Mouse (Mus musculus) midbrain, embryonic 14.5 days (tissue): Measurements from ENCODE around the gene Ercc6l2. TPM values are rescaled to one million over a fixed set of nuclear protein-coding genes. Genes with fewer than 3 reads are reported as not detected.

Source experiments
- ATAC-seq: fragments of 200-750 bp; cut with Nextera tagmentation; 2 replicates; pipeline ENCODE4 v1.8.0; 2017; ENCODE audit warnings: moderate number of reproducible peaks, moderate library complexity; ENCODE audit not compliant: low FRiP score, low TSS enrichment
- DNase-seq: peaks from one replicate; pipeline ENCODE4 v3.0.0-alpha.2; 2015
- H3K27ac ChIP-seq: fragments of 300-500 bp; sonication (generic); replicated peaks from 2 replicates; pipeline ENCODE4 v1.5.1; 2014; ENCODE audit warnings: mild to moderate bottlenecking, low read depth, low read length, moderate library complexity
- H3K27me3 ChIP-seq: fragments of 300-500 bp; sonication (generic); 2 replicates; pipeline ENCODE4 v1.6.1; 2014; ENCODE audit warnings: low read length, control low read depth, mixed read lengths; ENCODE audit not compliant: control insufficient read depth, insufficient read depth
- H3K36me3 ChIP-seq: fragments of 300-500 bp; sonication (generic); 2 replicates; pipeline ENCODE4 v1.6.1; 2014; ENCODE audit warnings: low read length, control low read depth; ENCODE audit not compliant: control insufficient read depth, insufficient read depth
- H3K4me1 ChIP-seq: fragments of 300-500 bp; sonication (generic); 2 replicates; pipeline ENCODE4 v1.6.1; 2014; ENCODE audit warnings: mild to moderate bottlenecking, antibody characterized with exemption, low read length, control low read depth; ENCODE audit not compliant: control insufficient read depth, insufficient read depth
- H3K4me2 ChIP-seq: fragments of 300-500 bp; sonication (generic); 2 replicates; pipeline ENCODE4 v1.6.1; 2014; ENCODE audit warnings: mild to moderate bottlenecking, low read length, moderate library complexity
- H3K4me3 ChIP-seq: fragments of 300-500 bp; sonication (generic); replicated peaks from 2 replicates; pipeline ENCODE4 v1.5.1; 2014; ENCODE audit warnings: low read depth, low read length
- H3K9ac ChIP-seq: fragments of 300-500 bp; sonication (generic); replicated peaks from 2 replicates; pipeline ENCODE4 v1.6.1; 2014; ENCODE audit warnings: mild to moderate bottlenecking, low read length, moderate library complexity
- H3K9me3 ChIP-seq: fragments of 300-500 bp; sonication (generic); 2 replicates; pipeline ENCODE4 v1.6.1; 2016; ENCODE audit warnings: low read length, control low read depth, mixed read lengths; ENCODE audit not compliant: control insufficient read depth
- WGBS: fragments of 180-500 bp; shearing (Covaris S2); extraction: QIAGEN DNeasy Blood & Tissue Kit; methylation state at CpG from one replicate; pipeline ENCODE4 v1.1.7; 2014; 5-methylcytosine and 5-hydroxymethylcytosine counted together
- polyA plus RNA-seq: library from polyadenylated mRNA; unstranded; fragments of >200 nt; fragmentation: Nextera tagmentation; extraction: Ambion mirVana; gene quantifications from 2 replicates; pipeline ENCODE4 v1.2.1, GENCODE M21; 2014

Ercc6l2 gene
- polyA plus RNA-seq, 1 experiment from 2014 or later: 18.7 TPM

GRCm38 (mm10) chr13:63901714-63902597, 86.9 kb downstream of the Ercc6l2 start:
- ATAC-seq: peak; percentile 67
- Histone ChIP-seq H3K4me3 (peak overlapping the region; percentile 32), H3K36me3 (no peaks in the 10 kb centered on the region), H3K9ac (peak overlapping the region; percentile 44), H3K27me3 (peaks cover 27% of the 10 kb centered on the region), H3K9me3 (no peaks in the 10 kb centered on the region), H3K4me1 (peaks cover 17% of the 10 kb centered on the region), H3K27ac (peak overlapping the region; percentile 41; the same call in 1 of the 2 replicates), H3K4me2 (peak overlapping the region; percentile 71)
- peak; percentile 77 for DNase-seq
- WGBS: 8% methylated on average over 28 of the region's 28 CpGs

GRCm38 (mm10) chr13:63906516-63906915, 91.5 kb downstream of the Ercc6l2 start:
- Histone ChIP-seq H3K27me3 (peaks cover 24% of the 10 kb centered on the region), H3K27ac (no peak overlapping the region), H3K4me3 (no peak overlapping the region), H3K9me3 (no peaks in the 10 kb centered on the region), H3K4me1 (peaks cover 7% of the 10 kb centered on the region), H3K9ac (no peak overlapping the region), H3K4me2 (no peak overlapping the region), H3K36me3 (no peaks in the 10 kb centered on the region)
- no peak for DNase-seq
- ATAC-seq: no peak
- WGBS: 89% methylated on average over 4 of the region's 4 CpGs

- no peak overlapping the region for H3K4me3 ChIP-seq
- no peak overlapping the region for H3K9ac ChIP-seq
- H3K27me3 ChIP-seq: peaks cover 16% of the 10 kb centered on the region
- DNase-seq: no peak
- WGBS: 54% methylated on average over 4 of the region's 4 CpGs
- no peak for ATAC-seq
- H3K36me3 ChIP-seq: no peaks in the 10 kb centered on the region
- H3K4me1 ChIP-seq: no peaks in the 10 kb centered on the region
- H3K27ac ChIP-seq: no peak overlapping the region
- H3K9me3 ChIP-seq: no peaks in the 10 kb centered on the region
- H3K4me2 ChIP-seq: no peak overlapping the region
These were observed 92.4 kb downstream of the Ercc6l2 start for GRCm38 (mm10) chr13:63907437-63907836.

GRCm38 (mm10) chr13:63910141-63910804, 95.2 kb downstream of the Ercc6l2 start:
- H3K4me2 ChIP-seq: no peak overlapping the region
- ATAC-seq (no peak), DNase-seq (no peak)
- H3K27ac ChIP-seq: no peak overlapping the region
- 83% methylated on average over 5 of the region's 5 CpGs for WGBS
- no peaks in the 10 kb centered on the region for H3K4me1 ChIP-seq
- no peak overlapping the region for H3K9ac ChIP-seq
- no peaks in the 10 kb centered on the region for H3K9me3 ChIP-seq
- peaks cover 5% of the 10 kb centered on the region; the same call in 1 of the 2 replicates for H3K27me3 ChIP-seq
- no peaks in the 10 kb centered on the region for H3K36me3 ChIP-seq
- H3K4me3 ChIP-seq: no peak overlapping the region

- Histone ChIP-seq H3K9me3 (no peaks in the 10 kb centered on the region), H3K4me2 (no peak overlapping the region), H3K9ac (no peak overlapping the region), H3K4me3 (no peak overlapping the region), H3K27ac (no peak overlapping the region), H3K27me3 (0 out of 2 replicates have a peak, but pooled peaks cover 8% of the 10 kb centered on the region), H3K36me3 (no peaks in the 10 kb centered on the region), H3K4me1 (no peaks in the 10 kb centered on the region)
- no peak for ATAC-seq
- DNase-seq: no peak
- WGBS: 71% methylated on average over 3 of the region's 3 CpGs
These were observed 96.6 kb downstream of the Ercc6l2 start for GRCm38 (mm10) chr13:63911617-63912016.

- ATAC-seq (no peak), DNase-seq (no peak)
- Histone ChIP-seq H3K4me3 (no peak overlapping the region), H3K4me1 (no peaks in the 10 kb centered on the region), H3K4me2 (no peak overlapping the region), H3K36me3 (no peaks in the 10 kb centered on the region), H3K9ac (no peak overlapping the region), H3K27me3 (0 out of 2 replicates have a peak, but pooled peaks cover 12% of the 10 kb centered on the region), H3K27ac (no peak overlapping the region), H3K9me3 (no peaks in the 10 kb centered on the region)
- WGBS: 87% methylated on average over 6 of the region's 6 CpGs
These were observed 98.1 kb downstream of the Ercc6l2 start for GRCm38 (mm10) chr13:63913136-63913535.

GRCm38 (mm10) chr13:63915176-63915575, 100.1 kb downstream of the Ercc6l2 start:
- no peak overlapping the region for H3K27ac ChIP-seq
- no peak overlapping the region for H3K4me2 ChIP-seq
- H3K27me3 ChIP-seq: peaks cover 26% of the 10 kb centered on the region; the same call in 1 of the 2 replicates
- H3K4me3 ChIP-seq: no peak overlapping the region
- H3K36me3 ChIP-seq: no peaks in the 10 kb centered on the region
- peaks cover 10% of the 10 kb centered on the region for H3K4me1 ChIP-seq
- no peak overlapping the region for H3K9ac ChIP-seq
- no peaks in the 10 kb centered on the region for H3K9me3 ChIP-seq
- no peak for DNase-seq
- WGBS: 86% methylated on average over 3 of the region's 3 CpGs
- ATAC-seq: no peak

GRCm38 (mm10) chr13:63915684-63916083, 100.6 kb downstream of the Ercc6l2 start:
- DNase-seq (no peak), ATAC-seq (no peak)
- WGBS: 83% methylated on average over 1 of the region's 1 CpGs
- Histone ChIP-seq H3K27ac (no peak overlapping the region), H3K4me3 (no peak overlapping the region), H3K4me2 (no peak overlapping the region), H3K9ac (no peak overlapping the region), H3K9me3 (no peaks in the 10 kb centered on the region), H3K4me1 (peaks cover 10% of the 10 kb centered on the region), H3K27me3 (peaks cover 30% of the 10 kb centered on the region; the same call in 1 of the 2 replicates), H3K36me3 (no peaks in the 10 kb centered on the region)
